Mouse (Mus musculus): ENCODE data around the gene Neurog2.

The Neurog2 gene

GRCm38 (mm10) chr3:127634101-127634983, 1.4 kb downstream of the Neurog2 start:
- no peak for TF ChIP-seq GATA4 (IDR thresholded peaks at IDR 0.05; ENCODE audit: insufficient replicate concordance, low read length)

GRCm38 (mm10) chr3:127634984-127635349, 2.0 kb downstream of the Neurog2 start:
- no peak for TF ChIP-seq GATA4 (IDR thresholded peaks at IDR 0.05; ENCODE audit: insufficient replicate concordance, low read length)

DNA sequence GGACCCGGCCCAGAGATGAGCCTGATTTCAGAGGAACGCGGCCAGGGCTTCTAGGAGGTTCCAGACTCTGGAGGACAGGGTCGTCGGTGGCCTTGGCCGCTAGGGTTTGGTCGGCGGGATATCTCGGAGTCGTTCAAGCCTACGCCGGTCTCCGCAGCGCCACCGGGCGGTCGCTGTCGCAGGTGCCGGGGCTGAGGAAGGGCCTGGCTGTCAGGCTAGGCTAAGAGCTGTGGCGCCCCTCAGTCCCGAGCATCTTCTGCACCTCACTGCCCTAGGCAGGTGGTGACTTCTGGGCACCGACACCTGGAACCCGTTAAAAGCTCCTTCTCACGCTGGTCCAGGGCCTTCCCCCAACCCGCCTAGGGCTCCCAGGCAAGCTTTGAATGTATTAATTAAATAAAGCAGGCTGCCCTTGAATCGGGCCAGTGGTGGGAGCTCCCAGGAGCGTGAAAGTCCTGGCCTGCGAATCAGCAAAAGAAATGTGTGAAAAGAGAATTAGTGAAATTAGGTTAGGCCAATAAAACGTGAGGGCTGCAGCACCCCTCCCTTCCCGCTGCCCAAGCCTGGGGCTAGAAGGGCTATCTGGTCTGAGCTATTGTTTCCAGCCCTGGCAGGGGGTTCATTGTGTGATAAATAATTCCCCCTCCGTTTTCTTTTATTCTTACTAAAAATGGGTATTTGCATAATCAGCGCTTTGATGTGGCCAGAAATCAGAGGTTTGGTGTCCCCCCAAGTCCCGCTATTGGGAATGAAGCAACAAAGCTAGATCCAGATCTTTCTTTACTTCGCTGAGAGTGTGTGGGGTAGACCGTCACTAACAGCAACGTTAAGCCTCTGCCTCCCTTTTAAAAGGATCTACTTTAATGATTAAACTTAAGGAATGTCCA, 7.2 kb downstream of the Neurog2 start:
- no peak for TF ChIP-seq GATA4 (IDR thresholded peaks at IDR 0.05; ENCODE audit: insufficient replicate concordance, low read length)

GRCm38 (mm10) chr3:127640762-127641700, 8.1 kb downstream of the Neurog2 start:
- TF ChIP-seq GATA4 (IDR thresholded peaks at IDR 0.05; ENCODE audit: insufficient replicate concordance, low read length) = no peak

DNA sequence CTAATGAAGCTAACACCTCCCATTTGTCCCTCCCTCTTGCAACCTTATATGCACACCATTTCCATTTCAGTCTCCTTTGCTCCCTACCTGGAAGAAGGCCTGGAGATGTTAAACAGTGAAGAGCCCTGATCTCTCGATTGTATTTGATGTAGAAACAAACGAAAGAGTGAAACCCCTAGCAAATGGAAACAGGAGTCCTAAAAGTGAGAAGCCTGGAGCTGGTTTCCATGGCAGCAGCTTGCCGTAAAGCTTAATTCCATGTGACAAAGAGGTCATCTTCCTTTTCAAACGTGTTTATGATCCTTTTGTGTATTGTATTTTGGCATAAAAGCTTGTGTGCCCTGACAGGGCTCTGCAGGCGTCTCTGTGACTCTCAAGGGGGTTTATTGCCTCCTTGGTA, 9.3 kb downstream of the Neurog2 start:
- TF ChIP-seq GATA4 (IDR thresholded peaks at IDR 0.05; ENCODE audit: insufficient replicate concordance, low read length) = no peak

DNA sequence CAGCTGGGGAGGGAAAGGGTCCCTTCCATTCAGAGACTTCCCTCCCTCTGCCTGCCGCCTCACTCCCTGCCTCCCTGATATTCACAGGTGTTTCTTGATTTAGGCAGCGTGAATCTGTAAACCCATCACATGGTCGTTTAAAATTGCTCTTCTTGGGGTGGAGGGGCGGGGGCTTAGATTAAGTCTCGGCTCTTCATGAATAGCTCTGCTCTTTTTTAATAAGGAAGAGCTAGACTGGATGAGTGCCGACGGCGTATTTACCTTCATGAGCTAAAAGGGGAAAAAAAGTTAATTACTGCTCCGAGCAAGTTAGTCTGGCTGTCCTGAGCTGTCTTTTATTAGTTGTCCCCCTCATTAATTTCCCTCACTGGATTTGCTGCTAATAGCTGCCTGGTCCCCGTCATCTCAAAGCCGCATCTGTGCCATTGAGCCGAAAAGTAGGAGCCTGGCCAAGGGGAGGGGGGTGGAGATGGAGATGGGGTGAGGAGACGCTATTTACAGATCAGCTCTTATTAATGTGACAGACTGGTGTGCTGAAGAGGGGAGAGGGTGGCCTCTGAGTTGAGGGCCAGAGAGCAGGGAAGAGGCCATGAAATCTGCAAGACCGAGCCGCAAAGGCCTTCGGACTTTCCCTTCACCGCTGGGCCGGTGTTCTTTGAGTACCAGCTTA, 13.4 kb downstream of the Neurog2 start:
- TF ChIP-seq GATA4 (IDR thresholded peaks at IDR 0.05; ENCODE audit: insufficient replicate concordance, low read length) = no peak

- TF ChIP-seq GATA4 (IDR thresholded peaks at IDR 0.05; ENCODE audit: insufficient replicate concordance, low read length) = no peak
Measured at GRCm38 (mm10) chr3:127651742-127652653, 19.1 kb downstream of the Neurog2 start.

GRCm38 (mm10) chr3:127660712-127661111, 27.8 kb downstream of the Neurog2 start:
- TF ChIP-seq GATA4 (IDR thresholded peaks at IDR 0.05; ENCODE audit: insufficient replicate concordance, low read length) = no peak

- no peak for TF ChIP-seq GATA4 (IDR thresholded peaks at IDR 0.05; ENCODE audit: insufficient replicate concordance, low read length)
Measured at GRCm38 (mm10) chr3:127661646-127662531, 29.0 kb downstream of the Neurog2 start.

DNA sequence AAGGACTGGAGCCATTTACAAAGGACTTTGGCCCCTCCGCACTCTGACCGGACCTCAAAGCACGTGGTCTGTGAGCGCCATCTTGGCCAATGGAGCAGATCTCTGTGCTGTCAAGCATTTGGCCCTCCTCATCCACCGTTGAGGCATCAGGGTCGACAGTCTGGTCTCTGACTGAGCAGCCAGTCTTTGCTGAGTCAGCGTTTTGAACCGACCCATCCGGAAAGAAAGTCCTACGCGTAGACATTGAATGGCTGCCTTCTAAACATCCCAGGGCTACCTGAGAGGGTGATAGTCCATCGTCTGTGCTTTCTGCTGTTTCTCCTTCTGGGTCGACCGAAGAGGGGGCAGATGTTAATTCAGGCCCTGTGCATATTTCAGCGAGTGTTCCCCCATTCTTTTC, 46.8 kb downstream of the Neurog2 start:
- no peak for TF ChIP-seq GATA4 (IDR thresholded peaks at IDR 0.05; ENCODE audit: insufficient replicate concordance, low read length)
